Mouse (Mus musculus) myocyte (in vitro differentiated cells): ENCODE data around the gene Vdac2.

Experiments used
- CEBPB ChIP-seq: IDR thresholded peaks from 2 replicates; pipeline ENCODE4 v1.6.1; 2011; ENCODE audit warnings: mild to moderate bottlenecking, moderate library complexity; ENCODE audit not compliant: poor library complexity, insufficient read depth, severe bottlenecking
- E2F4 ChIP-seq: IDR thresholded peaks from one replicate; pipeline ENCODE4 v1.6.1; 2011; ENCODE audit warnings: mild to moderate bottlenecking, control low read depth, moderate library complexity; ENCODE audit not compliant: insufficient read depth
- MAX ChIP-seq: IDR thresholded peaks from one replicate; pipeline ENCODE4 v1.6.1; 2011; ENCODE audit warnings: low read depth, mild to moderate bottlenecking, control low read depth
- MYOG ChIP-seq, 3 experiments: IDR thresholded peaks; one replicate each; pipeline ENCODE4 v1.6.1; 2011; ENCODE audit warnings: control low read depth in 2 of 3, low read depth in 2 of 3, mild to moderate bottlenecking in 2 of 3; ENCODE audit not compliant: insufficient read length in 2 of 3, control insufficient read depth in 1 of 3, insufficient read depth in 1 of 3
- POLR2A ChIP-seq: IDR thresholded peaks from one replicate; pipeline ENCODE4 v1.6.1; 2011; ENCODE audit warnings: low read depth, mild to moderate bottlenecking, control low read depth, moderate library complexity; ENCODE audit not compliant: insufficient read length
- POLR2AphosphoS2 ChIP-seq: IDR thresholded peaks from one replicate; pipeline ENCODE4 v1.6.1; 2011; ENCODE audit warnings: low read depth, control low read depth; ENCODE audit not compliant: insufficient read length
- REST ChIP-seq: IDR thresholded peaks from one replicate; pipeline ENCODE4 v1.6.1; 2011; ENCODE audit warnings: mild to moderate bottlenecking, control low read depth, moderate library complexity; ENCODE audit not compliant: insufficient read depth, insufficient read length
- TCF12 ChIP-seq: IDR thresholded peaks from one replicate; pipeline ENCODE4 v1.6.1; 2011; ENCODE audit warnings: mild to moderate bottlenecking, control low read depth; ENCODE audit not compliant: poor library complexity, insufficient read depth, severe bottlenecking
- TCF3 ChIP-seq: IDR thresholded peaks from one replicate; pipeline ENCODE4 v1.6.1; 2011; ENCODE audit warnings: low read depth, control low read depth; ENCODE audit not compliant: insufficient read length
- USF1 ChIP-seq: IDR thresholded peaks from one replicate; pipeline ENCODE4 v1.6.1; 2011; ENCODE audit warnings: low read depth, mild to moderate bottlenecking, control low read depth, moderate library complexity

DNA sequence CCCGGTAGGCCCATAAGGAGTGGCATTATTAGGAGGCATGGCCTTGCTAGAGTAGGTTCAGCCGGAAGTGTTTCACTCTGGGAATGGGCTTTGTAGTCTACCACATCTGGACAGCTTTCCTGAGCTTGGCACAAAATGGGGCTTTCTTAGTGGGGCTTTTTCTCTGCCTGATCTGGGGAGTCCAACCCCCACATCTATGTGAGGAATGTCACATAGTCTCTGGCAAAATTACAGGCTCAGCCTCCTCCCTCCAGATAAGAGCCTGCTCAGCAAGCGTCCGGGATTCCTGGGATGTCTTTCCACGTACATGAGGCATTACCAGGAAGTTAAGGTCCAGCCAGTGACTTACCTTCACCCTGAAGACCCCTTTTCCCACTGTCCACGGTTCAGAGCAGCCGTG is 1.1 kb upstream of the Vdac2 start:
- no peak for TF ChIP-seq USF1
- no peak for TF ChIP-seq MYOG (IDR thresholded peaks at IDR 0.05; ENCODE audit: control insufficient read depth in 1 of 3, insufficient read depth in 1 of 3, insufficient read length in 2 of 3, low read depth in 2 of 3)
- no peak for TF ChIP-seq POLR2A
- TF ChIP-seq POLR2AphosphoS2, result no peak
- no peak for TF ChIP-seq MAX
- TF ChIP-seq E2F4, result no peak
- no peak for TF ChIP-seq CEBPB
- TF ChIP-seq REST, result no peak
- TF ChIP-seq TCF3, result no peak
- TF ChIP-seq TCF12, result no peak
